Mouse (Mus musculus) megakaryocyte, embryonic 14.5 days (primary cell): ENCODE results near the gene Bak1. TPM values are rescaled to one million over a fixed set of nuclear protein-coding genes. Genes with fewer than 3 reads are reported as not detected.
A peak's percentile ranks its signal among the peaks of the same experiment; 100 is the strongest.

Experiments
- H3K27me3 ChIP-seq: replicated peaks from 2 replicates; pipeline ENCODE3; 2012; ENCODE audit warnings: inconsistent platforms
- H3K36me3 ChIP-seq: replicated peaks from 2 replicates; pipeline ENCODE3; 2012; ENCODE audit warnings: low read length, inconsistent platforms, mixed read lengths
- H3K4me1 ChIP-seq: 2 replicates; pipeline ENCODE4 v1.6.1; 2012; ENCODE audit warnings: inconsistent platforms
- H3K4me3 ChIP-seq: replicated peaks from 2 replicates; pipeline ENCODE3; 2012; ENCODE audit warnings: moderate library complexity, mild to moderate bottlenecking, inconsistent platforms
- H3K9me3 ChIP-seq: 2 replicates; pipeline ENCODE4 v1.6.1; 2012; ENCODE audit warnings: inconsistent platforms
- FLI1 ChIP-seq: IDR thresholded peaks from 2 replicates; pipeline ENCODE4 v1.6.1; 2012; ENCODE audit warnings: low read length, inconsistent platforms, mixed read lengths
- GATA1 ChIP-seq: IDR thresholded peaks from 3 replicates; pipeline ENCODE4 v1.6.1; 2012; ENCODE audit warnings: mixed read lengths, low read length, inconsistent platforms, borderline replicate concordance
- polyA plus RNA-seq: library from polyadenylated mRNA; stranded (reverse); fragments of >175 nt; gene quantifications from 2 replicates; pipeline ENCODE4 v1.2.3, GENCODE M21; 2012; ENCODE audit warnings: low replicate concordance; ENCODE audit not compliant: insufficient read depth

The Bak1 gene
- 164 and 277 TPM in 2 replicates for polyA plus RNA-seq

DNA sequence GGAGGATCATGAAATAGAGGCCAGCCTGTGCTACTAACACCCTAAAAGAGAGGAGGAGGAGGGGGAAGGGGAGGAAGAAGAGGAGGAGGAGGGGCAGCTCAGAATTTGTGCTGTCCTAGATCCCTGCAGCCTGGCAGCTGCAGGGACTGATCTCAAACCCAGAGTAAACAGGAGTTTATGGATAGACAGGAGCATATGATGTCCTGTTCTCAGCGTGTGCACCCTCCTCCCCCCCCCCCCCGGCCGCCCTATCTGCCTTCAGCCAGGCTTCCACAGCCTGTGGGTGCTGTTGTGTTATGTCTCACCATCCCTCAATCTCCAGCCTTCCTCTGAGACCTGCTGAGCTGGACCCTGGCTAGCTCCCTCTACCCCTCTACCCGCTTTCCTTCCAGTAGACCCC, at the start of gene Bak1:
TSS of gene Bak1 (minus strand) at position 101 of the 400 bp plus-strand sequence.
- Histone ChIP-seq H3K4me3 (peak within 1 kb of the TSS; percentile 98), H3K4me1 (peaks cover 71% of the 10 kb centered on the region), H3K9me3 (0 out of 2 replicates have a peak, but pooled peaks cover 10% of the 10 kb centered on the region), H3K36me3 (peaks cover 26% of the 10 kb centered on the region), H3K27me3 (peaks cover 7% of the 10 kb centered on the region)
- TF ChIP-seq FLI1, result no peak
- no peak for TF ChIP-seq GATA1

- Histone ChIP-seq H3K4me3 (no peak overlapping the region), H3K4me1 (peaks cover 58% of the 10 kb centered on the region), H3K9me3 (peaks cover 11% of the 10 kb centered on the region), H3K27me3 (peaks cover 44% of the 10 kb centered on the region), H3K36me3 (no peaks in the 10 kb centered on the region)
- no peak for TF ChIP-seq FLI1
- TF ChIP-seq GATA1, result no peak
Observed at GRCm38 (mm10) chr17:27078499-27078898, 49.7 kb upstream of the Bak1 start.

DNA sequence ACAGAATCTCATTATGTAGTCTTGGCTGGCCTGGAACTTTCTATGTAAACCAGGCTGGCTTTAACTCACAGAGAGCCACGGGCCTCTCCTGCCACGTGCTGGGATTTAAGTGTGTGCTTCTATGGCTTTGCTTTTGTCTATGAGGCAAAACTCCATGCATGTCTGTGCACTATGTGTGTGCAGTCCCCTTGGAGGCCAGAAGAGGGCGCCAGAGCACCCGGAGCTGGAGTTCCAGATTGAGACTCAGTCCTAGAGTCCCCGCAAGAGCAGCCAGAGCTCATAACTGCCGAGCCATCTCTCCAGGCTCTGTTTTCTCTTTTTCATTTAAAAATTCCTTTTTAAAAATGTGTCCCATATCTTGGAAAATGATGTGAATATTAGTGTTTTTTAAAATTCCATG, 49.1 kb upstream of the Bak1 start:
- TF ChIP-seq GATA1 (no peak), FLI1 (no peak)
- H3K27me3 ChIP-seq, result peaks cover 42% of the 10 kb centered on the region
- H3K4me3 ChIP-seq, result no peak overlapping the region
- peaks cover 52% of the 10 kb centered on the region for H3K4me1 ChIP-seq
- peaks cover 11% of the 10 kb centered on the region for H3K9me3 ChIP-seq
- H3K36me3 ChIP-seq, result no peaks in the 10 kb centered on the region

DNA sequence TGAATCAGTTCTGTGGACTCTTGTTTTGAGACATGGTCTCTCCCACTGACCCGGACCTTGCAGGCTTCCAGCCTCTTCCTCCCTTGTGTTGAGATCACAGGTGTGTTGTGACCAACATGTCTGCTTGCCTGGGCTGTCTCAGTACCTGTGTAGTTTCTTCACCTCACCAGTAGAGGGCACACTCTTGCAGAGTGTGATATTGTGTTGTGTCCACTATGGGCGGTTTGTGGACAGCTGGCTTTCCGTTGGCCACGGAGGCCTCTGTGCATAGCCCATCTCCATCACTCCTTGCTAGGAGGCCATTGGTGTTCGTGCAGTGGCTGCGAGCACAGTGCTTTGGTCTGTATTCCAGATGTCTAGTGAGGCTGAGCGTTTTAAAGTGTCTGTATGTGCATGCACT, 48.3 kb upstream of the Bak1 start:
- TF ChIP-seq GATA1, result no peak
- no peak for TF ChIP-seq FLI1
- Histone ChIP-seq H3K4me1 (peaks cover 46% of the 10 kb centered on the region), H3K4me3 (no peak overlapping the region), H3K36me3 (no peaks in the 10 kb centered on the region), H3K27me3 (peaks cover 49% of the 10 kb centered on the region), H3K9me3 (peaks cover 11% of the 10 kb centered on the region)

GRCm38 (mm10) chr17:27074849-27075745, 46.3 kb upstream of the Bak1 start:
- TF ChIP-seq FLI1 (no peak), GATA1 (no peak)

GRCm38 (mm10) chr17:27074236-27074635, 45.4 kb upstream of the Bak1 start:
- TF ChIP-seq FLI1, result no peak
- TF ChIP-seq GATA1, result no peak
- no peaks in the 10 kb centered on the region for H3K36me3 ChIP-seq
- peak overlapping the region; percentile 23 for H3K4me3 ChIP-seq
- H3K4me1 ChIP-seq, result peaks cover 24% of the 10 kb centered on the region
- peaks cover 62% of the 10 kb centered on the region for H3K27me3 ChIP-seq
- H3K9me3 ChIP-seq, result peaks cover 11% of the 10 kb centered on the region

More at GRCm38 (mm10) chr17:27074849-27075745, 46.3 kb upstream of the Bak1 start:
- H3K27me3 ChIP-seq, result peaks cover 53% of the 10 kb centered on the region
- no peaks in the 10 kb centered on the region for H3K36me3 ChIP-seq
- peaks cover 31% of the 10 kb centered on the region for H3K4me1 ChIP-seq
- H3K4me3 ChIP-seq, result no peak overlapping the region
- peaks cover 11% of the 10 kb centered on the region for H3K9me3 ChIP-seq

DNA sequence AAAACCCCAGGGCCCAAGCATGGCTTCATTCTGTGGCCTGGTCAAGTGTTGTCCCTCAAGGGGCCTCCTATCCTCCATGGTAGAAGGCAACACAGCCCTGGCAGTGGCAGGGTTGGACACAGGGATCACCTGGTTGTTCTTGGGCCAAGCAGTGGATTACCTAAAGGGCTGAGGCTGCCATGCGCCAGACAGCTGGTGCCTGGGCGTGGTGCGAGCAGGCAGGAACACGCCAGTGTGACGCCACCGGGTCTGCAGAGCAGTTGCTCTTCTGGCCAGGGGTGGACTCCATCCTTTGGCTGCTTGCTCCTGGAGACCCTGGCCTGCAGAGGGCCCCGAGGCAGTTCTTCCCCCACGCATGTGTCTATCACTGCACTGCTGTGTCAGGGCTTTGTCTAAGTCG, 45.0 kb upstream of the Bak1 start:
- Histone ChIP-seq H3K4me3 (no peak overlapping the region), H3K27me3 (peaks cover 63% of the 10 kb centered on the region), H3K4me1 (peaks cover 21% of the 10 kb centered on the region), H3K9me3 (peaks cover 11% of the 10 kb centered on the region), H3K36me3 (no peaks in the 10 kb centered on the region)
- TF ChIP-seq GATA1 (no peak), FLI1 (no peak)

GRCm38 (mm10) chr17:27073126-27073525, 44.3 kb upstream of the Bak1 start:
- TF ChIP-seq FLI1, result no peak
- peaks cover 18% of the 10 kb centered on the region; the same call in 1 of the 2 replicates for H3K4me1 ChIP-seq
- H3K4me3 ChIP-seq, result no peak overlapping the region
- H3K27me3 ChIP-seq, result peaks cover 63% of the 10 kb centered on the region
- no peaks in the 10 kb centered on the region for H3K36me3 ChIP-seq
- peaks cover 11% of the 10 kb centered on the region for H3K9me3 ChIP-seq

DNA sequence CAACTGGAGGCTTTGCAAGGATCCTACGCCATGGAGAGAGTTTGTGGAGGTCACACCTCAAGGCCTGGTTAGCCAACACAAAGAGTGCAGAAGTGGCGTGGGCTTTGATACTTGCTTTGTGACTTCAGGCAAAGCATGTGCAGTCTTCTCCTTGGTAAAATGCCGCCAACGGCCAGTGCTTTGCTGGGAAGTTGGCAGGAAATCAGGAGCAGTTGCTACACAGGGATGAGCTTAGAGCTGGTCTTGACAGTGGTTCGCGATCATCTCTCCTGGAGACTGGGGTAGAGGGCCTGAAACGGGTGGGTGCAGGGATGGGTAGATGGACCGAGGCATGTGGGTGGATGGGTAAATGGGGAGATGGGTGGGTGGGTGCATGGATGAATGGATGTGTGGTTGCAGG, 43.6 kb upstream of the Bak1 start:
- peaks cover 4% of the 10 kb centered on the region for H3K9me3 ChIP-seq
- H3K36me3 ChIP-seq, result no peaks in the 10 kb centered on the region
- H3K27me3 ChIP-seq, result peaks cover 63% of the 10 kb centered on the region
- H3K4me1 ChIP-seq, result peaks cover 18% of the 10 kb centered on the region; the same call in 1 of the 2 replicates
- H3K4me3 ChIP-seq, result no peak overlapping the region
- TF ChIP-seq FLI1 (no peak), GATA1 (no peak)

GRCm38 (mm10) chr17:27071630-27072029, 42.8 kb upstream of the Bak1 start:
- Histone ChIP-seq H3K4me1 (peaks cover 16% of the 10 kb centered on the region; the same call in 1 of the 2 replicates), H3K27me3 (peaks cover 68% of the 10 kb centered on the region), H3K9me3 (no peaks in the 10 kb centered on the region), H3K4me3 (no peak overlapping the region), H3K36me3 (no peaks in the 10 kb centered on the region)
- TF ChIP-seq GATA1, result no peak
- no peak for TF ChIP-seq FLI1
